Mouse (Mus musculus): ENCODE results near the gene Celf2. TPM values are rescaled to one million over a fixed set of nuclear protein-coding genes. Genes with fewer than 3 reads are reported as not detected.
A peak's percentile ranks its signal among the peaks of the same experiment; 100 is the strongest.

The Celf2 gene
- total RNA-seq, 2 experiments from 2014 or later, result 448 to 459 TPM

DNA sequence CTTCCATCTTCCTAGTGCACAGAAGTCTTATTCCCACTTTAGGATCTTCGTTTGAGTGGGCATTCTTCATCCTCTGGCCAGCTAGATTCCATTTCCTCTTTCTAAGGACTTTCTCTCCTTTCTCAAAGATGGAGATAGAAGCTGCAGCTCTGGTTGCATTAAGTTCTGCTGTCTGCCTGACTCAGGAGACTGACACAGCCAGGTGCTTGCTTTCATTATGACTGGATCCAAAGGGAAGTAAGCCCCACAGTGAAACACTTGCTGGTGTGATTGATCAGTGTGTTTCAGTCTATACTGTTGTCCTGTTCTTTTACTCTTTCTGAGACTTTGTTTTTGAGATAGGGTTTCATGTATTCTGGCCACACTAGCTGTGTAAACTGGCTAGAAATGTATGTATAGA lies 468.4 kb downstream of the Celf2 start:
- no peak for DNase-seq (ENCODE audit: extremely low spot score in 1 of 2, low spot score in 2 of 2)
- Histone ChIP-seq H3K4me3 (no peak overlapping the region), H3K27ac (no peak overlapping the region)
- no peak for TF ChIP-seq CTCF (IDR thresholded peaks at IDR 0.05)
- intact Hi-C loops (cut with DNase I), result no loop called here

DNA sequence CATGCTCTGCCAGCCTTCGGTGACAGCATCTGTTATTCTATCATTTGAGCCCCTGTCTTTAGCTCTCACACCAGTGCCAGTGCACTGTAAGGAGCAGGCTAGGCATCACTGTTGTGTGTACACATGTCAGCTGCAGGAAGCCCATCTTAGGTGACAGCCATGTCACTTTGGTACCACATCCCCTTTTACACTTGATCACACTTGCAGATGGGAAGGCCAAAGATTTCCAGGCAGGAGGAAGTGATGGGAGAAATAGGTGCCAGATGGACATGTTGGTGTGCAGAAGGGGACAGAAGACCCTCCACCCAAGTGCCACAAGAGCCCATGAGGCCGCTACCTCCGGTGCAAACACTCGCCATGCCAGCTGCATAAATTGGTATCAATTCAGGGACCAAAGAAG lies 470.4 kb downstream of the Celf2 start:
- intact Hi-C loops (cut with DNase I), result no loop called here
- H3K27ac ChIP-seq, result peak overlapping the region; percentile 40; the same call in 1 of the 2 replicates
- no peak for DNase-seq (ENCODE audit: extremely low spot score in 1 of 2, low spot score in 2 of 2)
- TF ChIP-seq CTCF (IDR thresholded peaks at IDR 0.05), result no peak
- no peak overlapping the region for H3K4me3 ChIP-seq

DNA sequence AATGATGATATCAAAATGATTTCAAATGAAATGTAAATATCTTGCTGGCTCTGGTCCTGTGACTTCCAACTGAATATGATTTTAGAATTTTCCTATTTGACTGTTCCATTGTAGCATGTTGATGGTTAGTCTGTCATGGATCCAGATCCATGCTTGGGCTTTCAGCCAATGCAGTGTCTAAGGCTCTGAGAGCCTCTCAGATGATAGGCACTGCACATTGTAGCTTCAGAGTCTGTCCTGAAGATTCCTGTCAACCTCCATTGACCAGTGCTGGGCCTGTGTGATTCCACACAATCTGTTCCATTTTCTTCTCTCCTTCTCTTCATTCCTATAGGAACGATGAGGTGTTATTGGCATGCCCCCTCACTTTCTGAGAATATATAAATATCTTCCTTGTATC lies 478.0 kb downstream of the Celf2 start:
- no peak for DNase-seq (ENCODE audit: extremely low spot score in 1 of 2, low spot score in 2 of 2)
- no peak for TF ChIP-seq CTCF (IDR thresholded peaks at IDR 0.05)
- intact Hi-C loops (cut with DNase I), result no loop called here
- 0 out of 2 replicates have a peak overlapping the region, but pooled peaks have one; percentile 15 for H3K27ac ChIP-seq
- no peak overlapping the region for H3K4me3 ChIP-seq

DNA sequence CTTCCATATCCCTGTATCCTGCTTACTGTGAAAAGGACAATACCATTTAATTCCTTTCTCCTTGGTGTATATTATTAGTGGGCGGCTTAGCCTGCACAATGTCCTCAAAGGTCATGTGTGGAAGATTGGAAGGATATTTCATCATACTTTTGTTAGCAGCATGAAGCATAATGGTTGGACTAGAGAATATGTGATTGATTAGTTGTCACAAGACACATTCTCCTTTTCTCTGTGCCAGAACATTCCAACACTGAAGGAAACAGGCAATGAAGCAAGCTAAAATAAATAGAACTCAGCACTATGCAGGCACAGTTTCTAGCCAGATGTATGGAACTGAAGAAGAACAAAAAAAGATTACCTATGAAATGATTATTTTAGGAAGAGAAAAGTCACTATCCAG lies 482.6 kb downstream of the Celf2 start:
- no peak overlapping the region for H3K4me3 ChIP-seq
- DNase-seq (ENCODE audit: extremely low spot score in 1 of 2, low spot score in 2 of 2), result no peak
- no peak for TF ChIP-seq CTCF (IDR thresholded peaks at IDR 0.05)
- intact Hi-C loops (cut with DNase I), result no loop called here
- H3K27ac ChIP-seq, result no peak overlapping the region

DNA sequence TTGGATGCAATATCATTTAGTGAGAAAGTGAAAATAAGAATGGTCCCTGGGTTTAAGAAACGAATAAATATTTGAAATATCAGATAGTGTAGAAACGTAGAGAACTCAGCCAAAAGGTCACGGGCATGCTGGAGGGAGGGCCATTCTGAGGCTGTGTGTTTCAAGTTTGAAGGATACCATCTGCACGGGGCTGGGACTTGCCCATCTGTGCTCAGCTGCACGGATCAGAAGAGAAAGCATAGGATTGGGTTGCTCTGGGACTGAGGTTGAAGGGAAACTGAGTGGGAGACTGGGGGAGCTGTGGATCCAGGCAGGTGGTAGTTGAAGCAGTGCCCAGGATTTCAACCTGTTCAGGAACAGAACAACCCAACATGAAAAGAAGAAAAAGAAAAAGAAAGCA lies 483.8 kb downstream of the Celf2 start:
- intact Hi-C loops (cut with DNase I), result no loop called here
- TF ChIP-seq CTCF (IDR thresholded peaks at IDR 0.05), result no peak
- DNase-seq (ENCODE audit: extremely low spot score in 1 of 2, low spot score in 2 of 2), result no peak
- H3K4me3 ChIP-seq, result no peak overlapping the region
- H3K27ac ChIP-seq, result 0 out of 2 replicates have a peak overlapping the region, but pooled peaks have one; percentile 28

- DNase-seq (ENCODE audit: extremely low spot score in 1 of 2, low spot score in 2 of 2), result no peak
- no peak overlapping the region for H3K27ac ChIP-seq
- H3K4me3 ChIP-seq, result no peak overlapping the region
- intact Hi-C loops (cut with DNase I), result no loop called here
- no peak for TF ChIP-seq CTCF (IDR thresholded peaks at IDR 0.05)
These were observed 487.2 kb downstream of the Celf2 start for GRCm38 (mm10) chr2:7022184-7022583.

DNA sequence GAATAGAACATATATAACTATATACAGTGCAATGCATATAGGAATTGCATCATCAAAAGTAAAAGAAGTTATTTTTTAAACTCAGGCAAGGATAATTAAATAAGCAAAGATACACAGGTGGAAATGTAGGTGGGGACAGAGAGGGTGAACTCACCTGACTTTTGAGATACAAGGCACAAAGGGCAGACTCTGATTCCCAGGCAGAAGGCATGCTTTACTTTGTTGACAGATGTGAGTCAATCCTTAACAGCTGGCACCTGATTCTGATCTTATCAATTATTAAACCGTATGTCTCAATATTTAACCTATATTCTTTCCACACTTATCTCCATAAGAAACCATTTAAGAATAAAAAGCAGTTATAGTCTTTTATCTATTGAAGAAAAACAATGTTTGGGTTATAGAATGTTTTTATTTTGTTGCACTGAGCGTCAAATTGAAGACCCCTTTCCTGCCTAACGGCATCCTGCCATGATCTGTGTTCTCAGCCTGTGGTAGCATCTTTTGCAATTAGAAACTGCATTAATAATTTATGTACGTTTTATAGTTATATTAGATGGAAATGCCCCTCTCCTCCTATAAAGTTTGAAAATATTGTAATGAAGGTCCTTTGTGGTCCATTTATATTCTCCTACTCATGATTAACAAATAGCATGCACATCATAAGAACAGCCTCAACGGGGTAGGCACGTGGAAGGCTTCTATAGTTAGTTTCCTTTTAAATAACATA lies 491.8 kb downstream of the Celf2 start:
- Histone ChIP-seq H3K4me3 (no peak overlapping the region), H3K27ac (no peak overlapping the region)
- no peak for TF ChIP-seq CTCF (IDR thresholded peaks at IDR 0.05)
- intact Hi-C loops (cut with DNase I), result no loop called here
- no peak for DNase-seq (ENCODE audit: extremely low spot score in 1 of 2, low spot score in 2 of 2)

DNA sequence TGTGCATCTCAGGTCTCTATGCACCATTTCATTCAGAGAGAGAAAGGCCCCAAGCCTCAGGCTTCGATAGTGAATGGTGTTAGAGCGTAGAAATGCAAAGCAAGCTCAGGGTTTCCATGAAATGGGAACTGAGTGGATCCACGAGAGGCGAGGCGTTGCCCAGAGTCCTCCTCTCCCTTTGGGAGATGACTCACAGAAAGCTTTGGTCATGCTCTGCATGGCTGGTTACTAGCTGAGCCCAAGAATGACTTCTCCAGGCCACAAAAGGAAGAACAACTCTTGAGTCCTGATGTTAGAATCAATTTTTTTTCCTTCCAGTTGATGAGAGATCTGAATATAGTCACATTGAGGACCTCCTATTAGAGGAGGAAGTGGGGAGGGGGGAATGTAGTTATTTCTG lies 496.2 kb downstream of the Celf2 start:
- DNase-seq (ENCODE audit: extremely low spot score in 1 of 2, low spot score in 2 of 2), result no peak
- no peak for TF ChIP-seq CTCF (IDR thresholded peaks at IDR 0.05)

DNA sequence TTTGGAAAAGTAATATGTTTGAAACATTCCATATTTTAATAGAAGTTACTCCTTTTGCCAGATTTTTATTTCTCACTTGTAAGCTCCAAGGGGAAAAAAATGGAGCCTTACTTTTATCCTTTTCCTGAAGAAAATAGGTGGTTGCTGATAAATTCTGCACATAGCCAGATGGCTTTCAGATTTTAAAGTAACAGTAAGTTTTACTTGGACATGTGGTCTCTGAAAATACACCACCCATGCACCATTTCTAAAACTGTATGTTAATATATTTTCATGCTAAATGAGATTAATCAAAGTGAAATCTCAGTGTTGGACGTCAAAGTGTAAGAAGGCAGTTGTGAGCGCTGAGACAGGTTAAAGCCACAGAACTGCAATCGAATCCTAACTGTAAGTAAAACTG lies 502.5 kb downstream of the Celf2 start:
- intact Hi-C loops (cut with DNase I), result no loop called here
- TF ChIP-seq CTCF (IDR thresholded peaks at IDR 0.05), result no peak
- no peak for DNase-seq (ENCODE audit: extremely low spot score in 1 of 2, low spot score in 2 of 2)
- Histone ChIP-seq H3K27ac (peak overlapping the region; percentile 13; the same call in 1 of the 2 replicates), H3K4me3 (no peak overlapping the region)

More for the DNA sequence above, 496.2 kb downstream of the Celf2 start:
- no peak overlapping the region for H3K4me3 ChIP-seq
- intact Hi-C loops (cut with DNase I), result no loop called here
- H3K27ac ChIP-seq, result peak overlapping the region; percentile 28

- Histone ChIP-seq H3K4me3 (no peak overlapping the region), H3K27ac (peak overlapping the region; percentile 66)
- TF ChIP-seq CTCF (IDR thresholded peaks at IDR 0.05), result no peak
- no peak for DNase-seq (ENCODE audit: extremely low spot score in 1 of 2, low spot score in 2 of 2)
- intact Hi-C loops (cut with DNase I), result no loop called here
These were observed 507.4 kb downstream of the Celf2 start for GRCm38 (mm10) chr2:7001967-7002366.

DNA sequence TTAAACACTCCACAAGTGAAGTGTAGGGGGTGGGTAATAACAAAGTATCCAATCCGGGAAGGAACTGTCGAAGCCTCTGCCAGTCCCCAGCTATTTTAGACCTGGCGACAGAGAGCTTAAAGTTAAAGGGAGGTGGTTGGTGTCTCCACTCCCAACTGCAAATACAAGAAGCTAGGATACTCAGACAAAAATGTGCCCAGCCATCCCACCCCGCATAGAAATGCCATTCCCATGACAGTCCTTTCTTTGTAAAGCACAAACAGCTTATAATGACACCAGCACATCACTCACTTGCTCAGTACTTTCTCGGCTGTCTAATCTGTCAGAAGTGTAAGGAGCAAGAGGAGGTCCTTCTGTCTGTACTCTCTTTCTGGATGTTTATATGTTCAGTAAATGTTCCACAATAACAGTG lies 518.3 kb downstream of the Celf2 start:
- H3K27ac ChIP-seq, result no peak overlapping the region; the same call in 1 of the 2 replicates
- no peak for TF ChIP-seq CTCF (IDR thresholded peaks at IDR 0.05)
- intact Hi-C loops (cut with DNase I), result no loop called here
- DNase-seq (ENCODE audit: extremely low spot score in 1 of 2, low spot score in 2 of 2), result no peak
- no peak overlapping the region for H3K4me3 ChIP-seq

GRCm38 (mm10) chr2:6985706-6986105 lies 523.7 kb downstream of the Celf2 start:
- intact Hi-C loops (cut with DNase I), result no loop called here
- H3K27ac ChIP-seq, result no peak overlapping the region
- no peak overlapping the region for H3K4me3 ChIP-seq
- no peak for DNase-seq (ENCODE audit: extremely low spot score in 1 of 2, low spot score in 2 of 2)
- no peak for TF ChIP-seq CTCF (IDR thresholded peaks at IDR 0.05)

DNA sequence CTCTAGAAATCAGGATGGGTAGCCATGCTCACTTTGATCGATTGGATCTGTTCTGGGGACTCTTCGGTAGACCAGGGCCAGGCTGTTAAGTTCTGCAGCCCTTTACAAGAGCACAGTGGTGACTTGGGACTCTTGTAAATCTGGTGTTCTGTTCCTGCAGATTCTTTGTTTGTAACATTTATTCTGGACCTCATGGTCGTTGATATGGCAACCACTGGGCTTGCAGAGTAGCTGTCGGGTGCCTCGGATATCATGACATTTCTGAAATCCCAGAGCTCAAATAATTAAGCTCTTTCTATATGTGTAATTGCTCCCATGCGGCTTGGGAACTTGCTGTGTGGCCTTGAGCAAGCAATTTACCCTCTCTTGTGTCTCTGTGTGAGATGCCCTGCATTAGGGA lies 525.5 kb downstream of the Celf2 start:
- no peak for TF ChIP-seq CTCF (IDR thresholded peaks at IDR 0.05)
- Histone ChIP-seq H3K4me3 (no peak overlapping the region), H3K27ac (no peak overlapping the region)
- no peak for DNase-seq (ENCODE audit: extremely low spot score in 1 of 2, low spot score in 2 of 2)
- intact Hi-C loops (cut with DNase I), result no loop called here

Data from left cerebral cortex, adult 2 months (tissue).